ENCODE assay signal across 12 mouse cellular contexts in the genomic region with DNA sequence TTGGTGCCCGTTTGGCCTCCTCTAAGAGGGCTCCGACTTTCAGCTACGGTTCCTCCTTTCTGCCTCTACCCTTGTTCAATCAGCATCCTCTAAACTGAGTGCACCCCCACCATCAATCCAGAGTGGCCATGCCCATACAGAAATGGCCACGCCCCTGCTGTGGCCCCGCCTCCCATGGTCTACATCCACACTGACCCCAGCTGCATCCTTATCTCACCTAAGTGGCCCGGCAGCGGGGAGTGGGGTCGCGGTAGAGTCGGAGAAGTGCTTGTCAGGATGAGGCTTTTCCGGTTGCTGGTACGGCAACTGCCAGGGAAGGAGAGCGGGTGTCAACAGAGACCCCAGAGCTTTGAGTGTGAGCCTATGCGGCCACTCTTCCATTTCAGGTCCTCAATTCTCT. TPM values are rescaled to one million over a fixed set of nuclear protein-coding genes. Genes with fewer than 3 reads are reported as not detected.
DNase-seq lines count a peak whose midpoint lies in the region; ATAC-seq and TF ChIP-seq lines count a peak whose summit lies in the region.
"Had no signal": no experiment of that assay in that cellular context is flagged by ENCODE, and none has a peak within 500 bp of the region (broad histone marks: within the 10 kb centered on the region; RNA-seq: fewer than 3 reads in every experiment).

No protein-coding gene starts in this region.

- peak overlapping the region; percentile 36 for H3K9ac ChIP-seq in hindbrain, embryonic 16.5 days (ENCODE audit: low read depth, low read length)
- H3K9ac ChIP-seq in neural tube, embryonic 11.5 days (ENCODE audit: low read length), result peak overlapping the region; percentile 3; the same call in 1 of the 2 replicates

- peaks cover 3% of the 10 kb centered on the region; the same call in 1 of the 2 replicates for H3K36me3 ChIP-seq in hindbrain, embryonic 16.5 days (ENCODE audit: control insufficient read depth, insufficient read depth, low read length)
- H3K36me3 ChIP-seq in neural tube, embryonic 11.5 days (ENCODE audit: control insufficient read depth, insufficient read depth, low read length), result no peaks in the 10 kb centered on the region

- peak overlapping the region; percentile 63 for H3K4me3 ChIP-seq in cortical plate, adult 2 months (ENCODE audit: insufficient read depth, low read length)
- peak overlapping the region; percentile 82 for H3K4me3 ChIP-seq in hindbrain, embryonic 16.5 days (ENCODE audit: low read length)
- peak overlapping the region; percentile 47 for H3K4me3 ChIP-seq in neural tube, embryonic 11.5 days (ENCODE audit: low read depth, low read length)
- H3K4me3 ChIP-seq: erythroblast, embryonic 14.5 days had no signal

- H3K4me1 ChIP-seq in cortical plate, adult 2 months (ENCODE audit: control insufficient read depth, insufficient read depth, low read length), result peaks cover 11% of the 10 kb centered on the region
- H3K4me1 ChIP-seq in hindbrain, embryonic 16.5 days (ENCODE audit: control insufficient read depth, insufficient read depth, low read depth, low read length), result peaks cover 20% of the 10 kb centered on the region
- peaks cover 16% of the 10 kb centered on the region for H3K4me1 ChIP-seq in neural tube, embryonic 11.5 days (ENCODE audit: control insufficient read depth, insufficient read depth, low read length)

- H3K9me3 ChIP-seq in hindbrain, embryonic 16.5 days (ENCODE audit: control insufficient read depth, low read length), result no peaks in the 10 kb centered on the region
- no peaks in the 10 kb centered on the region for H3K9me3 ChIP-seq in neural tube, embryonic 11.5 days (ENCODE audit: control insufficient read depth, low read length)

- DNase-seq in embryo, embryonic 10.5 days (ENCODE audit: low spot score), result peak; percentile 35
- no peak for DNase-seq in embryo, embryonic 10 days (ENCODE audit: low spot score)
- peak; percentile 48 for DNase-seq in neural tube, embryonic 11.5 days (ENCODE audit: low spot score)
- DNase-seq in left cerebral cortex, adult 8-10 months (ENCODE audit: low spot score in 2 of 2), result no peak
- no peak for DNase-seq in gastrocnemius, adult 8-10 months (ENCODE audit: low spot score in 2 of 2)
- no peak for DNase-seq in adrenal gland, postnatal 14 days
- DNase-seq: thymus, postnatal 36 days had no signal

- no peak for TF ChIP-seq CTCF in cortical plate, adult 2 months (IDR thresholded peaks at IDR 0.05; ENCODE audit: extremely low read depth, insufficient read depth, low read length)

- no peak for TF ChIP-seq POLR2A in cortical plate, adult 2 months (IDR thresholded peaks at IDR 0.05; ENCODE audit: extremely low read depth, insufficient read depth, low read length)

- ATAC-seq in hindbrain, embryonic 16.5 days, result peak; percentile 26
- ATAC-seq in neural tube, embryonic 11.5 days (ENCODE audit: insufficient read depth, low FRiP score, low TSS enrichment), result 0 out of 2 replicates have a peak, but pooled peaks have one; percentile 33

- H3K4me2 ChIP-seq in hindbrain, embryonic 16.5 days (ENCODE audit: low read length), result peak overlapping the region; percentile 78
- peak overlapping the region; percentile 69 for H3K4me2 ChIP-seq in neural tube, embryonic 11.5 days (ENCODE audit: low read depth)

- WGBS in hindbrain, embryonic 16.5 days, result 3% methylated on average over 14 of the region's 14 CpGs
- WGBS in neural tube, embryonic 11.5 days, result 4% methylated on average over 14 of the region's 14 CpGs

- no peaks in the 10 kb centered on the region for H3K27me3 ChIP-seq in hindbrain, embryonic 16.5 days (replicated peaks; ENCODE audit: control insufficient read depth, insufficient read depth, low read length)
- peaks cover 39% of the 10 kb centered on the region for H3K27me3 ChIP-seq in neural tube, embryonic 11.5 days (ENCODE audit: control insufficient read depth, insufficient read depth, low read length)

- no peak overlapping the region for H3K27ac ChIP-seq in cortical plate, adult 2 months (ENCODE audit: insufficient read depth, low read length)
- H3K27ac ChIP-seq in hindbrain, embryonic 16.5 days (ENCODE audit: low read depth, low read length), result peak overlapping the region; percentile 95
- no peak overlapping the region for H3K27ac ChIP-seq in neural tube, embryonic 11.5 days (ENCODE audit: low read depth, low read length)

RNA-seq across cellular contexts. Expression of a gene that starts 1.7 kb away (rescaled TPM):
- 76.0 and 79.7 TPM in 2 replicates for polyA plus RNA-seq in cortical plate, adult 2 months (2012; rRNA removed)
- polyA plus RNA-seq in hindbrain, embryonic 16.5 days (2015; fragmentation: Nextera tagmentation; extraction: Ambion mirVana), result 71.4 and 77.4 TPM in 2 replicates
- 13.8 and 14.6 TPM in 2 replicates for polyA plus RNA-seq in neural tube, embryonic 11.5 days (2014; fragmentation: Nextera tagmentation; extraction: Ambion mirVana)
- total RNA-seq in left cerebral cortex, adult 8-10 months (2022), result 10 to 100 TPM; 69.1 to 76.7 (median 74.1) TPM
- total RNA-seq in gastrocnemius, adult 8-10 months (2022), result under 1 TPM in 1 of 4 experiments, not detected in 3; 0.07 TPM
- 1.2 and 3.1 TPM in 2 replicates for total RNA-seq in adrenal gland, postnatal 14 days (2021)
- polyA plus RNA-seq: heart, postnatal 0 days had no signal

RNA-seq across cellular contexts. Expression of a gene that starts 11.3 kb away (rescaled TPM):
- 6.0 and 6.1 TPM in 2 replicates for polyA plus RNA-seq in cortical plate, adult 2 months (2012; rRNA removed)
- polyA plus RNA-seq in hindbrain, embryonic 16.5 days (2015; fragmentation: Nextera tagmentation; extraction: Ambion mirVana), result 3.0 and 3.2 TPM in 2 replicates
- 0.25 TPM in 1 of 2 replicates, not detected in the other for polyA plus RNA-seq in neural tube, embryonic 11.5 days (2014; fragmentation: Nextera tagmentation; extraction: Ambion mirVana)
- total RNA-seq in left cerebral cortex, adult 8-10 months (2022), result 1 to 10 TPM; 1.2 to 1.5 (median 1.3) TPM
- not detected for total RNA-seq in gastrocnemius, adult 8-10 months (2022)
- total RNA-seq in adrenal gland, postnatal 14 days (2021), result not detected in 2 replicates
- polyA plus RNA-seq: erythroblast, embryonic 14.5 days had no signal

RNA-seq across cellular contexts. Expression of a gene that starts 27.1 kb away (rescaled TPM):
- polyA plus RNA-seq in cortical plate, adult 2 months (2012; rRNA removed), result 6.1 and 6.7 TPM in 2 replicates
- 6.4 and 7.0 TPM in 2 replicates for polyA plus RNA-seq in hindbrain, embryonic 16.5 days (2015; fragmentation: Nextera tagmentation; extraction: Ambion mirVana)
- 4.0 and 4.9 TPM in 2 replicates for polyA plus RNA-seq in neural tube, embryonic 11.5 days (2014; fragmentation: Nextera tagmentation; extraction: Ambion mirVana)
- 10 to 100 TPM in 1 of 4 experiments, 1 to 10 TPM in 3; 5.0 to 12.2 (median 7.1) TPM for total RNA-seq in left cerebral cortex, adult 8-10 months (2022)
- 1 to 10 TPM; 3.7 to 8.0 (median 6.1) TPM for total RNA-seq in gastrocnemius, adult 8-10 months (2022)
- total RNA-seq in adrenal gland, postnatal 14 days (2021), result 8.3 and 11.0 TPM in 2 replicates

RNA-seq across cellular contexts. Expression of a gene that starts 33.7 kb away (rescaled TPM):
- not detected in 2 replicates for polyA plus RNA-seq in cortical plate, adult 2 months (2012; rRNA removed)
- not detected in 2 replicates for polyA plus RNA-seq in hindbrain, embryonic 16.5 days (2015; fragmentation: Nextera tagmentation; extraction: Ambion mirVana)
- polyA plus RNA-seq in neural tube, embryonic 11.5 days (2014; fragmentation: Nextera tagmentation; extraction: Ambion mirVana), result not detected in 2 replicates
- 1 to 10 TPM in 1 of 4 experiments, not detected in 3; 1.8 TPM for total RNA-seq in left cerebral cortex, adult 8-10 months (2022)
- total RNA-seq in gastrocnemius, adult 8-10 months (2022), result 1 to 10 TPM in 1 of 4 experiments, not detected in 3; 1.1 TPM
- total RNA-seq in adrenal gland, postnatal 14 days (2021), result 2.1 TPM in 1 of 2 replicates, not detected in the other
- polyA plus RNA-seq: erythroblast, embryonic 14.5 days; heart, postnatal 0 days had no signal

RNA-seq across cellular contexts. Expression of a gene that starts 33.8 kb away (rescaled TPM):
- polyA plus RNA-seq in cortical plate, adult 2 months (2012; rRNA removed), result 0.23 and 0.35 TPM in 2 replicates
- polyA plus RNA-seq in hindbrain, embryonic 16.5 days (2015; fragmentation: Nextera tagmentation; extraction: Ambion mirVana), result 0.39 and 0.56 TPM in 2 replicates
- 11.8 and 12.9 TPM in 2 replicates for polyA plus RNA-seq in neural tube, embryonic 11.5 days (2014; fragmentation: Nextera tagmentation; extraction: Ambion mirVana)
- total RNA-seq in left cerebral cortex, adult 8-10 months (2022), result not detected
- not detected for total RNA-seq in gastrocnemius, adult 8-10 months (2022)
- total RNA-seq in adrenal gland, postnatal 14 days (2021), result 0.56 and 5.1 TPM in 2 replicates
- total RNA-seq: left cerebral cortex, postnatal 36 days had no signal

Comparison
In these comparisons a context has a peak if more than half of its experiments do, and no peak if none do; other contexts are left out.
1. DNase-seq: peak in embryo, embryonic 10.5 days (single experiment) and neural tube, embryonic 11.5 days (single experiment); none in embryo, embryonic 10 days (single experiment), left cerebral cortex, adult 8-10 months (0 of 2), gastrocnemius, adult 8-10 months (0 of 2) and adrenal gland, postnatal 14 days (single experiment).
2. RNA of a gene that starts 1.7 kb away (total RNA-seq): 69.1 to 76.7 TPM in left cerebral cortex, adult 8-10 months; 1.2 to 3.1 TPM in adrenal gland, postnatal 14 days and 0.07 TPM in gastrocnemius, adult 8-10 months; every median in the first group is over 10 times any median in the second.
3. Peak in every context shown above with its lines, with median percentiles within 50 percentile points of each other: H3K4me3 ChIP-seq.